Mouse (Mus musculus): ENCODE measurements around the gene Igfals. TPM values are rescaled to one million over a fixed set of nuclear protein-coding genes. Genes with fewer than 3 reads are reported as not detected.

The Igfals gene
- total RNA-seq, 4 experiments from 2014 or later: 2.9 to 3.8 (median 3.3) TPM

Other genes with a start within 250 kb of the Igfals start
- 10 to 100 TPM; 75.8 to 86.4 (median 82.7) TPM for gene Tsc2, start 233.4 kb upstream of the Igfals start, total RNA-seq (2022)
- gene Nthl1, start 233.3 kb upstream of the Igfals start, total RNA-seq (2022): 1 to 10 TPM; 1.8 to 3.4 (median 2.2) TPM
- gene Slc9a3r2, start 215.7 kb upstream of the Igfals start, total RNA-seq (2022): 10 to 100 TPM; 17.8 to 38.4 (median 20.8) TPM
- not detected for gene Npw, start 207.5 kb upstream of the Igfals start, total RNA-seq (2022)
- gene Zfp598, start 196.3 kb upstream of the Igfals start, total RNA-seq (2022): 10 to 100 TPM; 22.4 to 27.6 (median 27.0) TPM
- gene Syngr3, start 176.0 kb upstream of the Igfals start, total RNA-seq (2022): under 1 TPM in 1 of 4 experiments, not detected in 3; 0.17 TPM
- 10 to 100 TPM; 38.2 to 54.4 (median 44.7) TPM for gene Gfer, start 169.8 kb upstream of the Igfals start, total RNA-seq (2022)
- under 1 TPM; 0.22 to 0.70 (median 0.42) TPM for gene Noxo1, start 169.8 kb upstream of the Igfals start, total RNA-seq (2022)
- gene Tbl3, start 158.3 kb upstream of the Igfals start, total RNA-seq (2022): 10 to 100 TPM; 15.9 to 18.6 (median 17.1) TPM
- gene Rnf151, start 147.9 kb upstream of the Igfals start, total RNA-seq (2022): not detected
- 100 to 1,000 TPM; 558 to 703 (median 654) TPM for gene Rps2, start 147.9 kb upstream of the Igfals start, total RNA-seq (2022)
- 100 to 1,000 TPM; 409 to 503 (median 459) TPM for gene Ndufb10, start 141.5 kb upstream of the Igfals start, total RNA-seq (2022)
- gene Rpl3l, start 138.2 kb upstream of the Igfals start, total RNA-seq (2022): 100 to 1,000 TPM; 757 to 827 (median 779) TPM
- gene Msrb1, start 129.4 kb upstream of the Igfals start, total RNA-seq (2022): 100 to 1,000 TPM; 144 to 160 (median 145) TPM
- gene Hs3st6, start 113.0 kb upstream of the Igfals start, total RNA-seq (2022): not detected
- gene Meiob, start 61.7 kb upstream of the Igfals start, total RNA-seq (2022): not detected
- 10 to 100 TPM; 64.2 to 71.5 (median 68.6) TPM for gene Hagh, start 25.9 kb upstream of the Igfals start, total RNA-seq (2022)
- 10 to 100 TPM; 41.7 to 53.2 (median 46.3) TPM for gene Fahd1, start 15.6 kb upstream of the Igfals start, total RNA-seq (2022)
- 10 to 100 TPM; 10.5 to 13.7 (median 11.9) TPM for gene Nubp2, start 20.4 kb downstream of the Igfals start, total RNA-seq (2022)
- gene Spsb3, start 20.6 kb downstream of the Igfals start, total RNA-seq (2022): 10 to 100 TPM; 31.0 to 38.6 (median 35.4) TPM
- gene Eme2, start 29.1 kb downstream of the Igfals start, total RNA-seq (2022): 1 to 10 TPM; 6.6 to 8.7 (median 7.9) TPM
- gene Mrps34, start 29.1 kb downstream of the Igfals start, total RNA-seq (2022): 10 to 100 TPM; 70.5 to 82.3 (median 75.4) TPM
- 10 to 100 TPM; 11.4 to 12.6 (median 12.0) TPM for gene Nme3, start 30.5 kb downstream of the Igfals start, total RNA-seq (2022)
- gene Mapk8ip3, start 71.0 kb downstream of the Igfals start, total RNA-seq (2022): 10 to 100 TPM; 12.1 to 15.4 (median 13.7) TPM
- 1 to 10 TPM; 5.1 to 8.5 (median 6.9) TPM for gene Jpt2, start 94.7 kb downstream of the Igfals start, total RNA-seq (2022)
- gene Cramp1l, start 149.8 kb downstream of the Igfals start, total RNA-seq (2022): 1 to 10 TPM; 6.2 to 6.9 (median 6.7) TPM
- gene Ift140, start 150.1 kb downstream of the Igfals start, total RNA-seq (2022): 1 to 10 TPM; 1.4 to 2.7 (median 2.3) TPM
- gene Tmem204, start 217.6 kb downstream of the Igfals start, total RNA-seq (2022): 10 to 100 TPM in 1 of 4 experiments, 1 to 10 TPM in 3; 7.9 to 10.7 (median 8.2) TPM
- gene Telo2, start 250.0 kb downstream of the Igfals start, total RNA-seq (2022): 1 to 10 TPM; 4.2 to 8.6 (median 6.0) TPM

All from gastrocnemius, adult 8-10 months (tissue).